Mouse (Mus musculus) hindbrain, postnatal 0 days (tissue): ENCODE data around the gene Guca1a. TPM values are rescaled to one million over a fixed set of nuclear protein-coding genes. Genes with fewer than 3 reads are reported as not detected.

ENCODE experiments used
- ATAC-seq: fragments of 200-750 bp; cut with Nextera tagmentation; 2 replicates; pipeline ENCODE4 v1.8.0; 2017; ENCODE audit warnings: mild to moderate bottlenecking, moderate TSS enrichment, moderate library complexity
- DNase-seq: peaks from one replicate; pipeline ENCODE4 v3.0.0-alpha.2; 2015; ENCODE audit warnings: low spot score
- H3K27ac ChIP-seq: fragments of 300-500 bp; sonication (generic); 2 replicates; pipeline ENCODE4 v1.5.1; 2014; ENCODE audit warnings: mild to moderate bottlenecking
- H3K27me3 ChIP-seq: fragments of 300-500 bp; sonication (generic); 2 replicates; pipeline ENCODE4 v1.6.1; 2014; ENCODE audit warnings: low read length, mixed read lengths; ENCODE audit not compliant: insufficient read depth
- H3K36me3 ChIP-seq: fragments of 300-500 bp; sonication (generic); 2 replicates; pipeline ENCODE4 v1.6.1; 2014; ENCODE audit warnings: low read length, mixed read lengths; ENCODE audit not compliant: insufficient read depth
- H3K4me1 ChIP-seq: fragments of 300-500 bp; sonication (generic); 2 replicates; pipeline ENCODE4 v1.6.1; 2014; ENCODE audit warnings: antibody characterized with exemption, low read length, mixed read lengths; ENCODE audit not compliant: insufficient read depth
- H3K4me2 ChIP-seq: fragments of 300-500 bp; sonication (generic); 2 replicates; pipeline ENCODE4 v1.6.1; 2014; ENCODE audit warnings: low read depth, mild to moderate bottlenecking, low read length, moderate library complexity, mixed read lengths
- H3K4me3 ChIP-seq: fragments of 300-500 bp; sonication (generic); 2 replicates; pipeline ENCODE4 v1.5.1; 2014; ENCODE audit warnings: low read length
- H3K9ac ChIP-seq: fragments of 300-500 bp; sonication (generic); replicated peaks from 2 replicates; pipeline ENCODE4 v1.6.1; 2014; ENCODE audit warnings: mild to moderate bottlenecking, low read length, moderate library complexity, mixed read lengths
- H3K9me3 ChIP-seq: fragments of 300-500 bp; sonication (generic); 2 replicates; pipeline ENCODE4 v1.6.1; 2016; ENCODE audit warnings: low read length, mixed read lengths
- CTCF ChIP-seq: IDR thresholded peaks from 2 replicates; pipeline ENCODE4 v1.5.1; 2016; ENCODE audit warnings: antibody characterized with exemption, control low read depth, low read depth
- WGBS: fragments of 180-500 bp; shearing (Covaris S2); extraction: QIAGEN DNeasy Blood & Tissue Kit; methylation state at CpG from one replicate; pipeline ENCODE4 v1.1.7; 2014; 5-methylcytosine and 5-hydroxymethylcytosine counted together
- polyA plus RNA-seq: library from polyadenylated mRNA; unstranded; fragments of >200 nt; fragmentation: Nextera tagmentation; extraction: Ambion mirVana; gene quantifications from 2 replicates; pipeline ENCODE4 v1.2.1, GENCODE M21; 2015
- total RNA-seq: library from RNA; depleted of rRNA; stranded (reverse); fragments of >200 nt; gene quantifications from 2 replicates; pipeline ENCODE4 v1.2.3, GENCODE M21; 2014; rRNA removed

The Guca1a gene
- 0.78 TPM in 1 of 2 replicates, not detected in the other for total RNA-seq
- 0.69 and 1.4 TPM in 2 replicates for polyA plus RNA-seq

DNA sequence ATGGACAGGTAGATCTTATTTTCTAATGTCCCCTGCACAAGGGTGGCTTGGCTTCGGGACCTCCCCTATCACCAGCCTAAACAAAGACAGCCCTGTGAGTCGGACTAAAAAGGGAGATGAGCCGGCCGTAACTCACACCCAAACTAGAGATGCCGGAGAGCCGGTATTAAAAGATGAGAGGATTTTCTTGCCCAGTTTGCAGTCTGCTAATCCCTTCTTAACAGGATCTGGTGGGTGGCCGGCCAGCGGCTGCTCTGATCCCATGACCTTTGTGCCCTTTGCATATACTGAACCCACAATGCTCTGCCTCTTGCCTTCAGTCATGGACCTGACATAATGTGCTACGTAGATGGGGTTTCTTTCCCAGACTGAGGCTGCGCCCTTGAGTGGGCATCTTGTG lies at the start of gene Guca1a:
Gene Guca1a (minus strand): TSS at position 134 of the 400 bp plus-strand sequence.
- no peak for TF ChIP-seq CTCF
- Histone ChIP-seq H3K4me1 (0 out of 2 replicates have a peak, but pooled peaks cover under 1% of the 10 kb centered on the region), H3K27ac (no peak within 1 kb of the TSS), H3K9ac (no peak within 1 kb of the TSS), H3K27me3 (no peaks in the 10 kb centered on the region), H3K4me3 (no peak within 1 kb of the TSS), H3K36me3 (no peaks in the 10 kb centered on the region), H3K4me2 (no peak within 1 kb of the TSS), H3K9me3 (no peaks in the 10 kb centered on the region)
- ATAC-seq (no peak), DNase-seq (no peak)
- whole genome bisulfite sequencing = 50% methylated on average over 10 of the region's 10 CpGs

- H3K4me2 ChIP-seq = no peak overlapping the region
- no peak overlapping the region for H3K4me3 ChIP-seq
- no peaks in the 10 kb centered on the region for H3K4me1 ChIP-seq
- no peaks in the 10 kb centered on the region for H3K27me3 ChIP-seq
- H3K36me3 ChIP-seq = no peaks in the 10 kb centered on the region
- H3K9me3 ChIP-seq = no peaks in the 10 kb centered on the region
- no peak for DNase-seq
- no peak for ATAC-seq
- TF ChIP-seq CTCF = no peak
- no peak overlapping the region for H3K27ac ChIP-seq
- no peak overlapping the region for H3K9ac ChIP-seq
- 81% methylated on average over 5 of the region's 5 CpGs for WGBS
These were observed 49.0 kb upstream of the Guca1a start for GRCm38 (mm10) chr17:47449432-47449831.

GRCm38 (mm10) chr17:47448523-47449372 lies 48.4 kb upstream of the Guca1a start:
- DNase-seq (no peak), ATAC-seq (no peak)
- Histone ChIP-seq H3K36me3 (no peaks in the 10 kb centered on the region), H3K27ac (no peak overlapping the region), H3K4me1 (no peaks in the 10 kb centered on the region), H3K9ac (no peak overlapping the region), H3K9me3 (no peaks in the 10 kb centered on the region), H3K4me3 (no peak overlapping the region), H3K4me2 (no peak overlapping the region), H3K27me3 (no peaks in the 10 kb centered on the region)
- no peak for TF ChIP-seq CTCF
- WGBS = 45% methylated on average over 8 of the region's 8 CpGs

DNA sequence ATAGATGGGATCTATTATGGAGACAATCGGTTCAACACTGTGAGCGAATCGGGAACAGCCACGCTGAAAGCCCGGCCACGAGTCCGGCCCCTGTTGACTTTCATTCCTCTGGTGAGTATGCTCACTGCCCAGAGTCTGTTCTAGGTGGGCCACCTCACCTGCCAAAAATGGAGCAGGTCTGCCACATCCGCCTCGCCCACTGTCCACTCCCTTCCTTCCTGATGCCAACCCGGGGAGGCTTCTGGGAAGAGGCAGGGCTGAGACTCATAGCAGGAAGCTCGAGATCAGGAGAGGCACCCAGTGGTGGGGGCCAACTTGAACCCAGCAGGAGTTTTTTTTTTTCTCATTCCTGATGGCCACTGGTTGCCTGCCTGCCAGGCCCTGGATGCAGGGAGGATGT lies 46.2 kb upstream of the Guca1a start:
- no peak for ATAC-seq
- H3K4me2 ChIP-seq = no peak overlapping the region
- H3K27ac ChIP-seq = no peak overlapping the region
- no peak overlapping the region for H3K4me3 ChIP-seq
- no peaks in the 10 kb centered on the region for H3K9me3 ChIP-seq
- WGBS = 85% methylated on average over 11 of the region's 11 CpGs
- H3K36me3 ChIP-seq = no peaks in the 10 kb centered on the region
- H3K9ac ChIP-seq = no peak overlapping the region
- DNase-seq = no peak
- no peaks in the 10 kb centered on the region for H3K27me3 ChIP-seq
- H3K4me1 ChIP-seq = no peaks in the 10 kb centered on the region
- no peak for TF ChIP-seq CTCF

- Histone ChIP-seq H3K27ac (no peak overlapping the region), H3K36me3 (no peaks in the 10 kb centered on the region), H3K4me1 (no peaks in the 10 kb centered on the region), H3K9ac (no peak overlapping the region), H3K4me2 (no peak overlapping the region), H3K4me3 (no peak overlapping the region), H3K27me3 (no peaks in the 10 kb centered on the region), H3K9me3 (no peaks in the 10 kb centered on the region)
- ATAC-seq (no peak), DNase-seq (no peak)
- 75% methylated on average over 9 of the region's 9 CpGs for WGBS
- no peak for TF ChIP-seq CTCF
These were observed 45.6 kb upstream of the Guca1a start for GRCm38 (mm10) chr17:47446025-47446424.

DNA sequence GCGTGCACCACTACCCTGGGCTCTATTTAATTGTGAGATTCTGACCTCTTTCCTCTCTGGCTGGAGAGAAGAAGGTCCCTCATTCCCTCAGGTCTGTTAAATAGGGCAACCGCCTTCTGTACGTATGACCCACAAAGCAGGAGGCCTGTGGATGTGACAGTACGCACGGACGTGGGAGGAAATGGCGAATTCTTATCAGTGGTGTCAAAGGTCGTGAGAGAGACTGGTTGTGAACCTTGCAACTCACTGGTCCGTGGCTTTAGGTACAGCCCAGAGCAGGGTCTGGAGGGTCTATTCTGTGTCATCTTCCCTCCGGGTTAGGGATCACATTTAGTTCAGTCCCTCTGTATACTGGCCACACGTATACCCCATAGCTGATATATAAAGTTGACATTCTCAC lies 45.1 kb upstream of the Guca1a start:
- H3K27me3 ChIP-seq = no peaks in the 10 kb centered on the region
- H3K9ac ChIP-seq = no peak overlapping the region
- H3K9me3 ChIP-seq = no peaks in the 10 kb centered on the region
- no peak overlapping the region for H3K27ac ChIP-seq
- no peak overlapping the region for H3K4me2 ChIP-seq
- ATAC-seq = no peak
- TF ChIP-seq CTCF = no peak
- H3K4me3 ChIP-seq = no peak overlapping the region
- no peak for DNase-seq
- H3K4me1 ChIP-seq = no peaks in the 10 kb centered on the region
- 70% methylated on average over 11 of the region's 11 CpGs for WGBS
- H3K36me3 ChIP-seq = no peaks in the 10 kb centered on the region

GRCm38 (mm10) chr17:47444113-47444512 lies 43.7 kb upstream of the Guca1a start:
- Histone ChIP-seq H3K4me1 (no peaks in the 10 kb centered on the region), H3K27me3 (no peaks in the 10 kb centered on the region), H3K4me3 (no peak overlapping the region), H3K9ac (no peak overlapping the region), H3K4me2 (no peak overlapping the region), H3K36me3 (no peaks in the 10 kb centered on the region), H3K27ac (no peak overlapping the region), H3K9me3 (no peaks in the 10 kb centered on the region)
- ATAC-seq (no peak), DNase-seq (no peak)
- no peak for TF ChIP-seq CTCF
- 77% methylated on average over 6 of the region's 6 CpGs for WGBS
